Mouse (Mus musculus) liver, postnatal 0 days (tissue): ENCODE measurements around the gene Pde6h.

ENCODE experiments used
- CTCF ChIP-seq: sonication (generic); IDR thresholded peaks from 2 replicates; pipeline ENCODE4 v1.5.1; 2016; ENCODE audit warnings: antibody characterized with exemption, low read depth
- EP300 ChIP-seq: IDR thresholded peaks from 2 replicates; pipeline ENCODE4 v1.6.1; 2016; ENCODE audit warnings: antibody characterized with exemption, low read depth, mild to moderate bottlenecking

GRCm38 (mm10) chr6:136935233-136935632 lies 11.6 kb downstream of the Pde6h start:
- no peak for TF ChIP-seq CTCF
- TF ChIP-seq EP300 = no peak
